Mouse (Mus musculus): Measurements from ENCODE around the gene Myof. TPM values are rescaled to one million over a fixed set of nuclear protein-coding genes. Genes with fewer than 3 reads are reported as not detected.

Gene Myof
- polyA plus RNA-seq, 1 experiment from 2014 or later = 15.9 TPM

DNA sequence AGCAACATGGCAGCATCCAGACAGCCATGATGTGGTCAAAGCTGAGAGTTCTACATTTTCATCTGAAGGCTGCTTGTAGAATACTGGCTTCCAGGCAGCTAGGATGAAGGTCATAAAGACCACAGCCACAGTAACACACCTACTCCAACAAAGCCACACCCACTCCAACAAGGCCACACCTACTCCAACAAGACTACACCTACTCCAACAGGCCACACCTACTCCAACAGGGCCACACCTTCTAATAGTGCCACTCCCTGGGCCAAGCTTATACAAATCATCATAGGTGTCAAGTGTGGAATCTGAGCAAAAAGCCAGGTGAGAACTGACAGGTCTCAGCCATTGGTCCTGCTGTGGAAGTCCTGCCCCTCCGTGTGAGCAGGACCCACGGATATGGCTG, 152.4 kb downstream of the Myof start:
- no peaks in the 10 kb centered on the region for H3K36me3 ChIP-seq
- 77% methylated on average over 2 of the region's 2 CpGs for WGBS

DNA sequence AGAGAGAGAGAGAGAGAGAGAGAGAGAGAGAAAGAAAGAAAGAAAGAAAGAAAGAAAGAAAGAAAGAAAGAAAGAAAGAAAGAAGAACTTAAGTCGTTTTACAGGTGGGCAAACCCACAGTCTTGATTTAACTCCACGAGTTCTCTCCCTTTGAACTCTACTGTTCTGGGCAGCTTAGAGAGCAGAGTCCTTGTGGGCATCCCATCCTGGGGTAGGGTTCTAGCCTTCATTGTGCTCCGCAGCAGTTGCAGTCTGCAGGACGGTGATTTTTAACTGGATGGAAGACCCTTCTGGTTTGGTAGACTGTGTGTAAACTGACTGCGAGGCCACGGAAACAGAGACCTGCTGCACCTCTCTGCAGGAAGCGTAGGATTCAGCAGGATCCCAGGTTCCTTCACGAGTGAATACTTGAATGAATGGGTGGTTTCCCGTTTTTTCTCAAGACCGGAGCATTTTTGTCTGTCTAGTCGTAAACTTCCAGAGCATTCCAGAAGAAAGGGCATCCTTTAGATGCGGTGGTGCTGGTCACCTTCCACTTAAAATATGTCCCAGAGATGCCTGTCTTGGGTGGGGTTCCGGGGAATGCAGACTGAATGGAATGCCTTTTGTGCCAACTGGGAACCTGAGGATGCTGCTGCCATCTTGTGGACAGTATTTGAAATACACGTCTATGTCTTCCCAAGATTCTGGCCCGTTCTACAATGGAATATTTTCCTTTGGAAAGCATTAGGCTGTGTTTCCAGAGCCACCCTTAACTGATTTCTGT, 156.8 kb downstream of the Myof start:
- Histone ChIP-seq H3K4me3 (replicated peaks) (peak overlapping the region; percentile 26), H3K4me1 (no peaks in the 10 kb centered on the region), H3K27ac (no peak overlapping the region), H3K4me2 (peak overlapping the region; percentile 55), H3K9ac (no peak overlapping the region), H3K9me3 (no peaks in the 10 kb centered on the region), H3K36me3 (no peaks in the 10 kb centered on the region), H3K27me3 (replicated peaks) (no peaks in the 10 kb centered on the region; the same call in 1 of the 2 replicates)
- WGBS = 8% methylated on average over 15 of the region's 15 CpGs
- ATAC-seq (ENCODE audit: insufficient read depth, low FRiP score, low read depth) = no peak

More for the DNA sequence above, 152.4 kb downstream of the Myof start:
- ATAC-seq (ENCODE audit: insufficient read depth, low FRiP score, low read depth) = no peak
- Histone ChIP-seq H3K4me3 (replicated peaks) (no peak overlapping the region), H3K27me3 (replicated peaks) (no peaks in the 10 kb centered on the region), H3K27ac (no peak overlapping the region), H3K4me1 (no peaks in the 10 kb centered on the region), H3K9me3 (no peaks in the 10 kb centered on the region), H3K4me2 (no peak overlapping the region), H3K9ac (no peak overlapping the region)

DNA sequence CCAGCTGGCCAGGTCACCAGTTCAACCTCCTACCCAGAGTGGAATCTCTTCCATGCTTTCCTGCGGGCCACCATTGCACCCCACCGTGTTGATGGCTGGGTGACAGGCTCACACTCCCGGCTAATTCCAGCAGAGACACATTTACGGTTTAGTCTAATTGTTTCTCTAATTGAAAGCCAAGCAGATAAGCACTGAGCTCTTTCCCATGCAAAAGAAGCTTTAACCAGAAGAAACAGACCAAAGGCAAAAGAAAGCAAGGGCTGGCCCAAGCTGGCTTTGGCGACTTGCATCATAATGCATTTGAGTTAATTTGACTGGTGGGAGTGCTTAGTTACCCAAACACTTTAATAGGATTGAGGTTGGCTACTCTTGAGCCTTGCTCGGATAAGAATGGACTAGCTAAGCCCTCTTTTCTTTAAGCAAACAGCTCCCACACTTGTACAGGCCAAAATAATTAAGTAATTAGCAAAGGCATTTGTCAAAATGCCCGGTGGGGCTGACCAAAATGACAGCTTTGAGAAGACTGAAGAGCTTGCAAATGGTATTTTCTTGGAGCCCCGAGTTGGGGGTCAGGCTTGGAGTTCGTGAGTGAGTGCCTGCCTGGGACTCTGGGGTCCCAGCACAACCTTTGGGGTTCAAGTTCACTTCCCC, 161.8 kb downstream of the Myof start:
- ATAC-seq (ENCODE audit: insufficient read depth, low FRiP score, low read depth) = no peak
- H3K9me3 ChIP-seq = no peaks in the 10 kb centered on the region
- no peak overlapping the region for H3K9ac ChIP-seq
- H3K36me3 ChIP-seq = no peaks in the 10 kb centered on the region
- H3K4me3 ChIP-seq (replicated peaks) = no peak overlapping the region
- peaks cover 14% of the 10 kb centered on the region for H3K27me3 ChIP-seq (replicated peaks)
- no peak overlapping the region for H3K4me2 ChIP-seq
- 25% methylated on average over 9 of the region's 9 CpGs for WGBS
- no peak overlapping the region for H3K27ac ChIP-seq
- no peaks in the 10 kb centered on the region for H3K4me1 ChIP-seq

DNA sequence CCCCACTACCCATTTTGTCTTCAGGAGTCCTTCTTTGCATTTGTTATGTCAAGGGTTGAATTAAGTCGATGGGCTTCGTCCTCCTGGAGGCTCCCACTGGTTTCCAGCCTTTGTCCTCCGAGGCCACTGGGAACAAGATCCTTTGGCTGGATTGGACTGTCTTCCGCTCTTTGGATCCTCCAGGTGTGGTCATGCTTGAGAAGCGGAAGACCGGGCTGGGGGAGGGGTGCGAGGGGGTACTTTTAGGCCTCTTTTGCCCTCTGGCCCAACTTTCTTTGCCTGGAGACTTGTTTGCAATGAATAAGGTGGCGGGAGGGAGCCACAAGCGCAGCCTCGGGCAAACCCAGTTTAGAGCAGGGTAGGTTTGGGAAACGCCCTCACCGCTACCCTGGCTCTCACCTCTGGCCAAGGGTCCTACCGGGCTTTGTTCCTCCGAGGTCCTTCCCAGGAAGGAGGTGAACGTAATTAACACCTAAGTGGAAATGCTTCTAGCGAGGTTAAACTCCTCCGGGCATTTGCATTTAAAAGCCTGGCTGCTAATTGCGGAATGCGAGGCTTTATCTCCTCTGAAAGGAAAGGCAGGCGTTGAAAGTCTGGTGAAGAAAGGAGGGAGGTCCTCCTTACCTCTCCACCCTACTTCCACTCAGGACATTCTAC, 165.7 kb downstream of the Myof start:
- ATAC-seq (ENCODE audit: insufficient read depth, low FRiP score, low read depth) = no peak
- Histone ChIP-seq H3K4me3 (replicated peaks) (no peak overlapping the region), H3K9me3 (no peaks in the 10 kb centered on the region), H3K4me2 (peak overlapping the region; percentile 3; the same call in 1 of the 2 replicates), H3K27ac (no peak overlapping the region), H3K4me1 (no peaks in the 10 kb centered on the region), H3K9ac (no peak overlapping the region), H3K27me3 (replicated peaks) (peaks cover 14% of the 10 kb centered on the region), H3K36me3 (no peaks in the 10 kb centered on the region)
- 14% methylated on average over 20 of the region's 20 CpGs for WGBS

DNA sequence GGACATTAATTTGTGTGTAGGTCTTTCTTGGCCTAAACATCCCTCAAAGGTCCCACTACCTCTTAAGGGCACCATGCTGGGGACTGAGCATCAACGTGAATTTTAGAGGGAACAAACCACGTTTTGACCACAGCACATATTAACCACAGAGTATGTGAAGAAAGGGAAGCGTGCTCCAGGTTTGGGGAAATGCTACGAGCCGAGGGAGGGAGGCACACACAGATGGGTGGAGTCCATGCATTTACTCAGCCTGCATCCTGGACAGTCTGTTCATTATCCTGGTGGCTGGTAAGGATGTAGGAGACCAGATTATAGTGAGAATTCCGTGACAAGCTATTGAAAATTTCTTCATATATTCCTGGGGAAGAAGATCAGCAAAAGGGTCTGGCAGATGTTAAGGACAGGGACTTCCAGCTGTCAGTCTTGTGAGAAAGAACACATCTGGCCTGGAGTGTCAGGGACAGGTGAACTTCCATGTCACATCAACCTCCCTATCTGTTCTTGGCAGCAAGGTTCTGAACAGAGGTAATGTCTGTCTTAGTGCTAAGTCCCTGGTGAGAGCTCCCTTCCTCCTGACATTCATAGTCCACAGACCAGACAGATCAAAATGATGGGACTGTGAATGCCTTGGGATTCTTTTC, 166.7 kb downstream of the Myof start:
- 62% methylated on average over 6 of the region's 6 CpGs for whole genome bisulfite sequencing
- H3K4me2 ChIP-seq = no peak overlapping the region
- H3K27me3 ChIP-seq (replicated peaks) = peaks cover 14% of the 10 kb centered on the region
- no peak overlapping the region for H3K27ac ChIP-seq
- no peak overlapping the region for H3K4me3 ChIP-seq (replicated peaks)
- no peaks in the 10 kb centered on the region for H3K4me1 ChIP-seq
- H3K9ac ChIP-seq = no peak overlapping the region
- H3K9me3 ChIP-seq = no peaks in the 10 kb centered on the region
- no peak for ATAC-seq (ENCODE audit: insufficient read depth, low FRiP score, low read depth)
- no peaks in the 10 kb centered on the region for H3K36me3 ChIP-seq

DNA sequence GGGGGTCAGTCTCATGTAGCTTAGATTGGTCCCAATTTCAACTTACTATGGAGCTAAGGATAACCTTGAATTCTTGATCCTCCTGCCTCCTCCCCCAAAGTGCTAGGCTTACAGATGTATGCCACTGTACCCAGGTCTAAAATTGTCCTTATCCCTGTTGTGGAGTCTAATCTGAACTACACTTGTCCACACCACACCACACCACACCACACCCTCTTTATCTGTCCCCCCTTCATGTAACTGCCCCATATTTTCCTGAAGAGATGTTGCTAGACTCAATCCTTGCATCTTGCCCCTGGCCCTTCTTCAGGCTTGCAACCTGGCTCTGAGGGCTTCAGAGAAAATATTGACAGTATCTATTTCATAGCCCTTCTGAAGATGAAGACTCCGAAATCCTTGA, 169.9 kb downstream of the Myof start:
- no peaks in the 10 kb centered on the region for H3K36me3 ChIP-seq
- WGBS = 79% methylated on average over 1 of the region's 1 CpGs
- H3K27me3 ChIP-seq (replicated peaks) = peaks cover 8% of the 10 kb centered on the region
- no peak overlapping the region for H3K4me3 ChIP-seq (replicated peaks)
- H3K4me1 ChIP-seq = no peaks in the 10 kb centered on the region
- no peak for ATAC-seq (ENCODE audit: insufficient read depth, low FRiP score, low read depth)
- H3K27ac ChIP-seq = no peak overlapping the region
- H3K9ac ChIP-seq = no peak overlapping the region
- H3K4me2 ChIP-seq = no peak overlapping the region
- no peaks in the 10 kb centered on the region for H3K9me3 ChIP-seq

DNA sequence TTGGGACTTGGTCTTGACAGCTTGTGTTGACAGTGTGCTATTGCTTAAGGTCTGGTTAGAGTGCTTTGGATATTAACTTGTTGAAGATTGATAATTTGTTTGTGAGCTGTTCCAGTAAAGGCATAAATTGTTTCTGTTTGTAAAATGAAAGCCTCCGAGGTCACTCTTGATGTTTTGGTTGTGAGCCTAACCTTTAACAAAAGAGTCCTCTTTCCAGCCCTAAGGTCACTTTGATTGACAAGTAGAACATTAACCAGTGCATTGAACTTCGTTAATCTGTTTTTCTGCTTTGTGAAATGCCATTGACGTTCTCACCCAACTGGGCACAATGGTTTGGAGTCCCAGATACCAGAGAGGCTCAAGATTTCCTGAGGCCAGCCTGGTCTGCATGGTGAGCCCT, 175.8 kb downstream of the Myof start:
- H3K4me3 ChIP-seq (replicated peaks) = no peak overlapping the region
- 68% methylated on average over 3 of the region's 3 CpGs for WGBS
- H3K27me3 ChIP-seq (replicated peaks) = no peaks in the 10 kb centered on the region
- ATAC-seq (ENCODE audit: insufficient read depth, low FRiP score, low read depth) = no peak
- H3K9ac ChIP-seq = no peak overlapping the region
- H3K27ac ChIP-seq = no peak overlapping the region
- H3K9me3 ChIP-seq = no peaks in the 10 kb centered on the region
- no peaks in the 10 kb centered on the region for H3K36me3 ChIP-seq
- H3K4me2 ChIP-seq = no peak overlapping the region
- no peaks in the 10 kb centered on the region for H3K4me1 ChIP-seq

DNA sequence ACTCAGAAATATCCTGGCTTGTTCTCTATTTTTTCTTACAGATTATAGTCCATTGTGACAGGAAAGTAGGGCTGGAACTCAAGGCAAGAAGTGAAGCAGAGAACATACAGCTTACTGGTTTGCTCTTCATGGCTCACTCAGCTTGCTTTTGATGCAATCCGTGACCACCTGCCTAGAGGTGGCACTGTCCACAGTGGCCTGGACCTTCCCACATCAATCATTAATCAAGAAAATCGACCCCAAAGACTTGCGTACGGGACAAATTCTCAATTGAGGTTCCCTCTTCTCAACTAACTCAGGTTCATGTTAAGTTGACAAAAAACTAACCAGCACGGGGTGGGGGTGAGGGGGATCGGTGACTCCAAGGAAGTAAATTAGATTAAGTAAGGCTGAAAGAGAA, 176.4 kb downstream of the Myof start:
- H3K4me3 ChIP-seq (replicated peaks) = no peak overlapping the region
- no peaks in the 10 kb centered on the region for H3K27me3 ChIP-seq (replicated peaks)
- H3K9me3 ChIP-seq = no peaks in the 10 kb centered on the region
- no peak for ATAC-seq (ENCODE audit: insufficient read depth, low FRiP score, low read depth)
- no peaks in the 10 kb centered on the region for H3K4me1 ChIP-seq
- WGBS = 79% methylated on average over 6 of the region's 6 CpGs
- no peak overlapping the region for H3K4me2 ChIP-seq
- H3K9ac ChIP-seq = no peak overlapping the region
- H3K36me3 ChIP-seq = no peaks in the 10 kb centered on the region
- H3K27ac ChIP-seq = no peak overlapping the region

DNA sequence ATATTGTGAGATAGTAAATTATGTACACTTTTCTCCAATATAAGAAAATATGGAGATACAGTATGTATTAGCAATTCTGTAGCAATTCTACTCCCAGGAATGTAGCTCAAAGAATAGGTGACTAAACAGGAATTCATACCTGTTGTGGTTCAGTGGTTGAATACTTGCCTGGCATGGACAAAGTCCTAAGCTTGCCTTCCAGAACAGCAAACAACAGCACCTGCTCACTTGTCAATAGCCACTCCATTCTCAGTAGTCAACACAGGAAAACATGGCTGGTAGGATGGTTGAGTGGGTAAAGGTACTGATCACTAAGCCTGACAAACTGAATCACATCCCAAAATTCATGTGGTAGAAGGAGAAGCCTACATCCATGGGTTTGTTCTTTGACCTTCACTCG, 182.2 kb downstream of the Myof start:
- no peak overlapping the region for H3K4me2 ChIP-seq
- no peak overlapping the region for H3K27ac ChIP-seq
- no peak for ATAC-seq (ENCODE audit: insufficient read depth, low FRiP score, low read depth)
- no peaks in the 10 kb centered on the region for H3K27me3 ChIP-seq (replicated peaks)
- H3K9ac ChIP-seq = no peak overlapping the region
- H3K4me1 ChIP-seq = no peaks in the 10 kb centered on the region
- 75% methylated on average over 1 of the region's 1 CpGs for whole genome bisulfite sequencing
- no peaks in the 10 kb centered on the region for H3K36me3 ChIP-seq
- H3K4me3 ChIP-seq (replicated peaks) = no peak overlapping the region
- no peaks in the 10 kb centered on the region for H3K9me3 ChIP-seq

DNA sequence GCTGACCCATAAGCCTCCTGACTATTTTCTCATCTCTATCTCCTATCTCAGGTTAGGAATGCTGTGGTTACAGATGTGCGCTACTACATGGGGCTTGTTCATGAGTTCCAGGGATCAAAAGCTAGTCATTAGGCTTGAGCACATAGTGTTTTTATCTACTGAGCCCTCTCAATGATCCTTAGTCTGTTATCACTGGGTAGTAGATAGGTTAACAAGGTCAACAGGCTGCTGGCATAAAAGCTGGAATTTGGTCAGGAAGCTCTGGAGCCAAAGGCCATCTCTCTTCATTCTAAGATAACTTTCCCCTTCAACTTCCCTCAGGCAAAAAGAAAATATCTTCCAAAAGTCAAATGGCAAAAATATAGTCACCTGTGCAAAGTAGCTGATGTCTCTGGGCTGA, 183.1 kb downstream of the Myof start:
- Histone ChIP-seq H3K9ac (no peak overlapping the region), H3K4me2 (no peak overlapping the region), H3K36me3 (no peaks in the 10 kb centered on the region), H3K4me1 (no peaks in the 10 kb centered on the region), H3K9me3 (no peaks in the 10 kb centered on the region), H3K27me3 (replicated peaks) (no peaks in the 10 kb centered on the region), H3K4me3 (replicated peaks) (no peak overlapping the region), H3K27ac (no peak overlapping the region)
- no peak for ATAC-seq (ENCODE audit: insufficient read depth, low FRiP score, low read depth)
- WGBS = 77% methylated on average over 1 of the region's 1 CpGs

DNA sequence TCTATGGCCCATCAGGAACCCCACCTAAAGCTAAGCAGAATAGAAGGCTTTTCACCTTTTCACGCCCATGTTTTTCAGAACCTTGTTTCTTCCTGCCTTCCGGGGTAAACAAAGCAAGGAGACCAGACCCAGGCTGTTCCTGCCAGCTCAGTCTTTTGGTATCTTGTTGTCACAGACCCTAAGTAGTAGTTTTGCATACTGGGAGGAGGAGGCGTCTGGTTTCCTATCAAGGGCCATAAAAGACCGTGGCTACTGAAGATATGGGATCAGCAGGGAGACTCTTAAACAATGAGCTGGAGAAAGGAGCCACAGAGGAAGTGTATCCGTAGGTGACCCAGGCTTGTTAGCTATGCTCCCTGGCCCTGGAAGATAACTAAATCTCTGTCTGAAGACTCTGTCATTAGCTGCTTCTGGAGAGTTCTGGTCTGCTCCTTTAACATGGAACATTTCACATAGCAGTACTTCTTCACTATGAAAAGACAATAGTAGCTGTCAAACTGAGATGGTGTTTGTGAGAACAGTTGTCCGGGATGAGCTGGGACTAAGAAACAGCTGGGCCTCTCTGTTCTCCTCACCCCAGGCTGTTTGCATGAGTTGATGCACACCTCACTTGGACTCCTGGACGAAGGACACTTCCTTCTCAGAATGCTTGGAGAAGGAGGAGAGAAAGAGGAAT, 184.8 kb downstream of the Myof start:
- Histone ChIP-seq H3K36me3 (no peaks in the 10 kb centered on the region), H3K27ac (no peak overlapping the region), H3K9ac (no peak overlapping the region), H3K4me1 (no peaks in the 10 kb centered on the region), H3K4me2 (no peak overlapping the region), H3K27me3 (replicated peaks) (no peaks in the 10 kb centered on the region), H3K4me3 (replicated peaks) (no peak overlapping the region), H3K9me3 (no peaks in the 10 kb centered on the region)
- no peak for ATAC-seq (ENCODE audit: insufficient read depth, low FRiP score, low read depth)
- WGBS = 47% methylated on average over 7 of the region's 7 CpGs

All from stomach, embryonic 15.5 days (tissue).